Mouse (Mus musculus) heart, postnatal 0 days (tissue): ENCODE data around the gene D430019H16Rik. TPM values are rescaled to one million over a fixed set of nuclear protein-coding genes. Genes with fewer than 3 reads are reported as not detected.

Source experiments
- ATAC-seq: fragments of 200-750 bp; cut with Nextera tagmentation; 2 replicates; pipeline ENCODE4 v1.8.0; 2017; ENCODE audit warnings: low read depth, moderate number of reproducible peaks, moderate library complexity; ENCODE audit not compliant: insufficient read depth
- DNase-seq: peaks from one replicate; pipeline ENCODE4 v3.0.0-alpha.2; 2016; ENCODE audit warnings: low spot score
- H3K27ac ChIP-seq: fragments of 300-500 bp; sonication (generic); 2 replicates; pipeline ENCODE4 v1.5.1; 2014; ENCODE audit warnings: low read depth, mild to moderate bottlenecking
- H3K27me3 ChIP-seq: fragments of 300-500 bp; sonication (generic); 2 replicates; pipeline ENCODE4 v1.6.1; 2014; ENCODE audit warnings: low read length, mixed read lengths; ENCODE audit not compliant: control insufficient read depth, insufficient read depth
- H3K36me3 ChIP-seq: fragments of 300-500 bp; sonication (generic); replicated peaks from 2 replicates; pipeline ENCODE4 v1.6.1; 2014; ENCODE audit warnings: low read length, mixed read lengths; ENCODE audit not compliant: control insufficient read depth, insufficient read depth
- H3K4me1 ChIP-seq: fragments of 300-500 bp; sonication (generic); 2 replicates; pipeline ENCODE4 v1.6.1; 2014; ENCODE audit warnings: antibody characterized with exemption; ENCODE audit not compliant: control insufficient read depth, insufficient read depth
- H3K4me2 ChIP-seq: fragments of 300-500 bp; sonication (generic); 2 replicates; pipeline ENCODE4 v1.6.1; 2014; ENCODE audit warnings: low read depth, mild to moderate bottlenecking, low read length, moderate library complexity
- H3K4me3 ChIP-seq: fragments of 300-500 bp; sonication (generic); 2 replicates; pipeline ENCODE4 v1.5.1; 2014; ENCODE audit warnings: low read depth, low read length
- H3K9ac ChIP-seq: fragments of 300-500 bp; sonication (generic); replicated peaks from 2 replicates; pipeline ENCODE4 v1.6.1; 2014; ENCODE audit warnings: low read depth, low read length, mixed read lengths
- H3K9me3 ChIP-seq: fragments of 300-500 bp; sonication (generic); replicated peaks from 2 replicates; pipeline ENCODE4 v1.6.1; 2016; ENCODE audit warnings: low read length; ENCODE audit not compliant: control insufficient read depth
- CTCF ChIP-seq: IDR thresholded peaks from 2 replicates; pipeline ENCODE4 v1.5.1; 2016; ENCODE audit warnings: antibody characterized with exemption, control low read depth, low read depth
- EP300 ChIP-seq: IDR thresholded peaks from 2 replicates; pipeline ENCODE4 v1.6.1; 2016; ENCODE audit warnings: antibody characterized with exemption, low read depth
- WGBS: fragments of 180-500 bp; shearing (Covaris S2); extraction: QIAGEN DNeasy Blood & Tissue Kit; methylation state at CpG from one replicate; pipeline ENCODE4 v1.1.7; 2014; 5-methylcytosine and 5-hydroxymethylcytosine counted together
- polyA plus RNA-seq: library from polyadenylated mRNA; unstranded; fragments of >200 nt; fragmentation: Nextera tagmentation; extraction: Ambion mirVana; gene quantifications from 2 replicates; pipeline ENCODE4 v1.2.1, GENCODE M21; 2015
- total RNA-seq: library from RNA; depleted of rRNA; stranded (reverse); fragments of >200 nt; gene quantifications from 2 replicates; pipeline ENCODE4 v1.2.3, GENCODE M21; 2014; ENCODE audit warnings: low replicate concordance

The D430019H16Rik gene
- total and polyA plus RNA-seq, 2 experiments from 2014 or later: 0.08 to 0.34 TPM

DNA sequence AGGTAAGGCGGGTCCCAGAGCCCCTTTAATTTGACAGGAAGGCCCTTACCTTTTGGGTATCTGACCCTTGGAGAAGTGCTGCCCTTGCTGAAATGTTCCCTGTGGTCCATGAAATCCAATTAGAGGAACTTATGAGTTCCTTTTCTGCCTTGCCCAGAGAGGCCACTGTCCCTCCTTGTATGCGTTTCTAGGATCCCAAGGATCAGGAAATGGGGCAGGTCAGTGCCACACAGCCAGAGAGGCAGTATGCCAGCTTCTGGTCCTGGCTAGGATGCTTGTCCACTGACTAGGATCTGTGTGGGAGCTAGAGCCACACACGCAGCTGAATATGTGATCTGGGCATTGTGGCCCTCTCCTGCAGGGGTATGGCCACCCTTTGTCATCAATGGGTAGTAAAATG is 36.6 kb downstream of the D430019H16Rik start:
- Histone ChIP-seq H3K36me3 (no peaks in the 10 kb centered on the region), H3K4me1 (no peaks in the 10 kb centered on the region), H3K9ac (no peak overlapping the region), H3K27me3 (peaks cover 8% of the 10 kb centered on the region; the same call in 1 of the 2 replicates), H3K4me3 (no peak overlapping the region), H3K27ac (no peak overlapping the region), H3K4me2 (no peak overlapping the region), H3K9me3 (no peaks in the 10 kb centered on the region)
- no peak for TF ChIP-seq CTCF
- TF ChIP-seq EP300: no peak
- DNase-seq (no peak), ATAC-seq (no peak)
- WGBS: 71% methylated on average over 3 of the region's 3 CpGs

DNA sequence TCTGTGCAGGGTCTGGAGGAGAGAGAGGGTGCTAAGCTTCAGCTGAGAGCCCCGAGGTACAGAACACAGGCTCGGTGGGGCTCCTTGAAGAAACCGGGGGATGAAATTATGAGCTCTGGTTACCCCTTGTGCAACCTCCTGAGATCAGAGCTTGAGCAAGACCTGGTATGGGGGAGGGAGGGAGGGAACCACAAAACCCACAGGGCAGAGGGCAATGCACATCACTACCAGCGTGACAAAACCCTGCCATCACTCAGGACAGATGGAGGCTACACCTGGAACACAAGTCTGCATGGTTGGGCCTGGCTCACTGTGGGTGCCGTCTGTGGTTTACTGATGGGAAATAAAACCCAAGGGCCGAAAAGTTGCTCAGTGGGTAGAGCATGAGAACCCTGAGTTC is 37.1 kb downstream of the D430019H16Rik start:
- no peak overlapping the region for H3K9ac ChIP-seq
- H3K27ac ChIP-seq: no peak overlapping the region
- ATAC-seq: no peak
- H3K4me1 ChIP-seq: no peaks in the 10 kb centered on the region
- TF ChIP-seq EP300 (no peak), CTCF (no peak)
- no peak overlapping the region for H3K4me2 ChIP-seq
- 70% methylated on average over 6 of the region's 6 CpGs for WGBS
- no peaks in the 10 kb centered on the region for H3K36me3 ChIP-seq
- H3K9me3 ChIP-seq: no peaks in the 10 kb centered on the region
- H3K27me3 ChIP-seq: peaks cover 8% of the 10 kb centered on the region; the same call in 1 of the 2 replicates
- H3K4me3 ChIP-seq: no peak overlapping the region
- DNase-seq: no peak

DNA sequence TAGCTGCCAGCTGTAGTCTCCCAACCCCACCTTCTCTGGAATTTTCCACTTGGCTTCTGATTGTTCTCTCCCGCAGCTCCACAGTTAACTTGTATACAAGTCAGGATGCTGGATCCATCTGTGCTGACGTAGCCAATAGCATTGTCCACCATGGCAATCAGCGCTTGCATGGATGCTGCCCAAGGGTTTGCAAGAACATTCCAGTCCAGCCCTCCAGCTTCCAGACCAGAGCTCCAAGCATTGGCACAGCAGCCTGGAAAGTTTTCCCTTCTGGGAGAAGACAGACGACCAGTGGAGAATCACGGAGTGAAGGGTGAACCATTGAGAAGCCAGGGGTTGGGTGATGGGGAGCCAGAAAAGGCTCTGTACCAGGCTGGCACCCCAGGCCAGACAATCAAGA is 41.1 kb downstream of the D430019H16Rik start:
- no peak for DNase-seq
- Histone ChIP-seq H3K36me3 (no peaks in the 10 kb centered on the region), H3K4me3 (no peak overlapping the region), H3K27ac (no peak overlapping the region), H3K9me3 (no peaks in the 10 kb centered on the region), H3K4me1 (no peaks in the 10 kb centered on the region), H3K4me2 (no peak overlapping the region), H3K27me3 (peaks cover 21% of the 10 kb centered on the region), H3K9ac (no peak overlapping the region)
- TF ChIP-seq CTCF (no peak), EP300 (no peak)
- WGBS: 49% methylated on average over 5 of the region's 5 CpGs
- no peak for ATAC-seq

DNA sequence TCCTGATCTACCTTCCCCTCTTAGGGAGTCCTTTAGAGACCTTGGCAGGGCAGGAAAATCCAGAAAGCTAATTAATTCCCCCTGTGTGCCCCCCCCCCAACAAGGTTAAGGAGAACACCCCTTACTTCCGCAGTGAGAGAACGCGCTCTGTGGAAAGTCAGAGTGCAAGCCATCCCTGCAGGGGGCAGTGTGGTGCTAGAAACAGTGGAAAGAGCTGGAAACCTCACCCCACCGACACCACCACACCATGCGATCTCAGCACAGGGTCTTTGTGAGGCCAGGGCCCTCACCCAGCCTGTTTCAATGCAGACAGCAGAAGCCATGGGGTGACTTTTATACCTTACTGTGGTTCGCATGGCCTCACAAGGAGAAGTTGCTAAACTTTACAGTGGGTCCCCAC is 44.2 kb downstream of the D430019H16Rik start:
- no peak overlapping the region for H3K4me3 ChIP-seq
- ATAC-seq: peak; percentile 64; the same call in 1 of the 2 replicates
- peak; percentile 63 for DNase-seq

DNA sequence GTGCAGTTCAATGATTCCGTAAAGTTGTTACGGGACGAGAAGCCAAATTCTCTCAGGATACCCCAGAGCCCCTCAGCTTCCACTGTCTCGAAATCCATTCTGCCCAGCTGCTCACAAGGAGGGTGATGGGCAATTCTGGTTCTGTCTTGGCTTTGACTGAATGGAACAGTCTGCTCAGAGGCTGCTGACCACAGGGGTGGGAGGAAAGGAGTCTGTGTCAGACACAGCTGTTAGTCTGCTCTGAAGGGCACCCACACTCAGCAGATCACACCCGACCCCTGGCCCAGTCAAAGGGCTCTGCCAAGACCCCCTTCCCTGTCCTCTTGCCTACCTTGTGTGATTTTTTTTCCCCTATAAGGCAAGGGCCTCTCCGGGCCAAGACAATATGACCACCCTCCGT is 44.8 kb downstream of the D430019H16Rik start:
- Histone ChIP-seq H3K27me3 (peaks cover 15% of the 10 kb centered on the region), H3K36me3 (no peaks in the 10 kb centered on the region), H3K27ac (no peak overlapping the region), H3K4me2 (no peak overlapping the region), H3K9me3 (no peaks in the 10 kb centered on the region), H3K4me1 (no peaks in the 10 kb centered on the region), H3K4me3 (no peak overlapping the region), H3K9ac (no peak overlapping the region)
- WGBS: 92% methylated on average over 7 of the region's 7 CpGs
- ATAC-seq: no peak
- TF ChIP-seq EP300 (no peak), CTCF (no peak)
- no peak for DNase-seq

More for the DNA sequence above, 44.2 kb downstream of the D430019H16Rik start:
- H3K27ac ChIP-seq: no peak overlapping the region
- TF ChIP-seq CTCF (peak; percentile 89), EP300 (no peak)
- H3K4me1 ChIP-seq: no peaks in the 10 kb centered on the region
- no peak overlapping the region for H3K4me2 ChIP-seq
- WGBS: 14% methylated on average over 6 of the region's 6 CpGs
- H3K27me3 ChIP-seq: peaks cover 20% of the 10 kb centered on the region
- no peak overlapping the region for H3K9ac ChIP-seq
- H3K36me3 ChIP-seq: no peaks in the 10 kb centered on the region
- no peaks in the 10 kb centered on the region for H3K9me3 ChIP-seq

GRCm38 (mm10) chr12:105498842-105499241 is 45.2 kb downstream of the D430019H16Rik start:
- H3K27me3 ChIP-seq: peaks cover 13% of the 10 kb centered on the region; the same call in 1 of the 2 replicates
- H3K4me2 ChIP-seq: no peak overlapping the region
- H3K9me3 ChIP-seq: no peaks in the 10 kb centered on the region
- DNase-seq (no peak), ATAC-seq (no peak)
- H3K9ac ChIP-seq: no peak overlapping the region
- no peaks in the 10 kb centered on the region for H3K4me1 ChIP-seq
- whole genome bisulfite sequencing: 69% methylated on average over 4 of the region's 4 CpGs
- H3K27ac ChIP-seq: no peak overlapping the region
- no peaks in the 10 kb centered on the region for H3K36me3 ChIP-seq
- no peak overlapping the region for H3K4me3 ChIP-seq
- TF ChIP-seq EP300: no peak
- TF ChIP-seq CTCF: no peak
